Mouse (Mus musculus) hematopoietic stem cell, adult 5-6 weeks (primary cell): ENCODE measurements around the gene Nmnat2. TPM values are rescaled to one million over a fixed set of nuclear protein-coding genes. Genes with fewer than 3 reads are reported as not detected.

Experiments used
- ATAC-seq, 2 experiments: fragments of 125-278 bp in 1 of 2; replicated peaks in 1 of 2; 2 replicates each; pipeline ENCODE4 v1.8.0; 2016 to 2017; ENCODE audit warnings: inconsistent platforms in 2 of 2, mild to moderate bottlenecking in 2 of 2, moderate number of reproducible peaks in 2 of 2, low read depth in 1 of 2, moderate TSS enrichment in 1 of 2; ENCODE audit not compliant: low FRiP score in 2 of 2, poor library complexity in 2 of 2, severe bottlenecking in 2 of 2, insufficient read depth in 1 of 2, low TSS enrichment in 1 of 2
- total RNA-seq: library from RNA; stranded (forward); fragments of 172-1452, 232-1000 nt; gene quantifications from 2 replicates; pipeline ENCODE4 v1.2.3, GENCODE M21; 2017

Gene Nmnat2
- total RNA-seq, 1 experiment from 2014 or later: not detected

DNA sequence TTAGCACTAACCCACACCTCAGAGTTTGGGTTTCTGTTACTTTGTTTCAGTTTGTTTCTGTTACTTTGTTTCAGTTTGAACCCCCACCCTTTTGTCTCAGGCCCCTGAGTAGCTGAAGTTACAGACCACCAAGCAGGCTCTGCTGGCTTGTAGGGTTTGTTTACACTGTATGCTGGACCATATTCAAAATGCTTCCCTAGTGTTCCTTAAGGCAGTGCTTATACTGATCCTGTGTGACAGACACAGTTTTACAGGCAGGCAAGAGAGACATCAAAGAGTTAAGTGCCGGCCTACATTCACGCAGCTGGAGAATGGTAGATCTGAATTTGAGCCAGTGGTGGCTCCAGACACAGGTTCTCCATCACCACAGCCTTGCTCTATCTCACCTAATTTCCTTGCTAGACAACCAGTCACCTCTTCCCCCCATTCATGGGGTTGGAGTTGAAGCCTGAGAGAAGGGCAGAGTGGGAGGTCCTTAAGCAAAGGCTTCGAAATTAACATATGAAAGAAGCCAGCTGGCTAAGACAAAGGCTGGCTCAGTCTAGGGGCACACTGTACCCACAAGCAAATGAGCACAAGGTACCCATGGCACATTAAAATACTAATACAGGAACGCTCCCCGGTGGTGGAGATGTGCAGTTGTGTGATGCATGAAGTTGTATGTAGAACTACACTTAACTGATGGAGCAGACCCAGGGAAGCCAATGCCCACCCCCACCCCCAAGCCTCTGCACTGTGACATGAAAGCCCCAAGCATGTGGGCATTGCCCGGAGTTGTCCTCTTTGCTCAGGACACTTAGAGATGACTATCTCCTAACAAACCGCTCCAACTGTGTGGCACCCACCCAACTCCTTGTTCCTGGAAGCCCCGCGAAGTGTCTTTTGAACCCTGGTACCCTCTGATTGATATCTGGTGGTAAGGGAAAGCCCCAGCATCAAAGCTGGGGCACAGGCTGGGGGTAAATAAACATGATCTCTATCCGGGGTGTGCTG is 82.9 kb downstream of the Nmnat2 start:
- no peak for ATAC-seq

DNA sequence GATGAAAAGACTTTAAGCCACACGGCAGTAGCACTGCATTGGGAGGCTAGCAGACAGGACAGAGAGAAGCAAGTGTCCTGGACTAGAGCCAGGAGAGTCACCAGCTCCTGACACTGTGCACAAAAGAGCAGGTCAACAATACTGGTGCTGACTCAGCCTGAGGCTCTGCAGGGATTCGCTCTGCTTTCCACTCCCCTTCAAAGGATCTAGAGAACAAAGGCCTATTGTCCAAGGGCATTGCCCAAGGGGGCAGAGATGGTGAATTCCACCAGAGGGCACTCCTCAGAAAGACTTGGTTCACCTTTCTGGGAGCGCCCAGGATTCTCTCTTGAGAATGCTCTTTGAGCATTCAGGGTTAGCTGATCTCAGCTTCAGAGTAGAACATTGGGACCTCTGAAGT is 85.3 kb downstream of the Nmnat2 start:
- ATAC-seq: 0 out of 4 replicates have a peak, but pooled peaks of 1 of the 2 experiments have one; percentile 17

DNA sequence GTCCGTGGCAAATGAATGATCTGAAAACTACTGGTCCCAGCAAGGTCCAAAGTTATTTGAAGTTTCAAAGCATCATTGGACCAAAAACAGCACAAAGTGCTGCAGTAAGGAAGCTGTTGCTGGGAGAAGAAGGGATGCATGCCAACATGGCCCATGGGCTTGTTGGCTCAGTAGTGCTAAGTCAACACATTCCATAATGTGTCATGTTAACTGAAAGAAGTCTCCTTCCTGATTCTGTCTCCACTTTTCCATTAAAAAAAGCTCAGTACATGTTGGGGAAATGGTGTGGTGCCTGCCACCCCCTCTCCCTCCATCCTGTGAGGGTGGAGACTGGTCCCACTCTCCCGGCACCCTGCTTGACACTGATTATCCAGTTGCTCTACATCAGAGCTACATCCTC is 86.3 kb downstream of the Nmnat2 start:
- no peak for ATAC-seq

DNA sequence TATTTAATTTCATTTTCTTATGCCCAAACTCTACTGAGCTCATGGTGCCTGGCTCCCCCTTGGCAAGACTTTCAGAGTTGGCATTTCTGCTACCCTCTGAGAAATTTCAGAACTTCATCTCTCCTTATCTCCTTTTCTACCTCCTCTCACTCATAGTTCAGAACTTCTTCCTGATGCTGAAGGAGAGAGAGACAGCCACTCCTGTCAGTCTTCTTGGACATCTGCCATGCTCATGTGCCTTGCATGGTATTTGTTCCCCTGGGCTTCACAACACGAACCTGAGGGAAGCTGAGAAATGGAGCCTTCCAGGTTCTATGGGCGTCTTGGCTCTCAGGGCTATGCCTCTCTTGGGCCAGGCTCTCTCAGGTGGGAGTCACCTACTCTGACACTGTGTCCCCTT is 87.5 kb downstream of the Nmnat2 start:
- ATAC-seq: no peak

DNA sequence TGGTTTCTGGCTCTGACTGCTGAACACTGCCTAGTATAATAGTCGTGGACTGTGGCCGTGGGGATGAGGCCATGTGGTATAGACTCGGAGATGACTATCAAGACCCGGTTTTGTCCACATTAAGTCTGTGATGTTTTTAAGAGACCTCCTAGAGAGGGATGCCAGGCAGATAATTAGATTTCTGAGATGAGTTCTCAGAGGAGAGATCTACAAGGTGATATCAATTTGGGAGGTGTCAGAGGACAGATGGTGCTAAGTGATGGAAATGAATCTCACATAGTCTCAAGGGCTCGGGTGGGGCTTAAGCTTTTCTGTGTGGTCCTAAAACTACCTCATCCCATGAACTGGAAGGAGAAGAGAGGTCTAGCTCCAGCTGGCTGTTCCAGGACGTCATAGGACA is 88.5 kb downstream of the Nmnat2 start:
- no peak for ATAC-seq

DNA sequence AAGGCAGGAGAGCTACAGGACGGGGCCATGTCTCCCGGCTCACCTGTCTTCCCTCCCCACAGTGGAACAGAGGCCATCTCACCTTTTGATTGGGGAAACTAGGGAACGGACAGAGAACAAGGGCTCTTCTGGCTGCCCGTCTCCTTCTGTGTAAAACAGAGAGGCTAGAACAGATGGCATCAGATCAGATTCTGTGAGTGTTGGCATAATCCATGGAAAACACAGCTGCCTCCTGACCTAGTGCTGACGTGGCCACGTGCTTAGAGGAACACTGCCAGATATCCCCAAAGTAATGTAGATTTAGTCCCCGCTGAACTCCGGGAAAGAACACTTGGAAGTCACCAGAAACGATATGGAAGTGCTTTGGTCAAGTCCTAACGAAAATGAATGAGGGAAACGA is 90.6 kb downstream of the Nmnat2 start:
- ATAC-seq: no peak

DNA sequence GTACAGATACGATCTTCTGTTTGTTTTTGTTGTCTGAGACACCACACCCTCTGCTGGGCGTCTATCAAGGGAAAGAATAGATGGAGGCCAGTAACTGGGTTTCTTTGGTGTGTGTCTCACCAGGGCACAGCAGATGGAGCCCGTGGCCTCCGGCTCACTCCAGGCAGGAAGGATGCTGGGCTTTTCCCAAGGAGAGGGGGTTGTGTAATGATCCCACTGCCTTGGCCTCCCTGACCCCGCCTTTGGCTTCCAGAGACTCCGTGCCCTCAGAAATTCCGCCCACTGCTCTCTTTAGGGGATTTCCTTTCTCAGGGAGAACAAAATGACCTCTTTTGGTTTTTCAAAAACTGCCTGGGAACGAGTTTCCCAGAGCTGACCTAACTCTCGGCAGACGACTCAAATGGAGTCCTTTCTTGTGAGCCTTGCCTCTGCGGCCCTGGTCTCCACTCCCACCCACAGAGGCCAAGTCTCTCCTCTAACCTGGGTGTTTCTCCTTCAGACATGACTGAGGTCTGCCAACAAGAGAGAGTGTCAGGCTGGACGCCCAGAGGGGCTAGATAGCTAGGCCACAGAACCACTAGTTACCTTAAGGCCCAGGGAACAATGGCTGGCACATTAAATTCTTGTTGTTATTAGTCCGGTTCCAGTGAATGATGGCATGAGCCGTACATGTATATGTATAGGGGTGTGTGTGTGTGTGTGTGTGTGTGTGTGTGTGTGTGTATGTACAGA is 93.5 kb downstream of the Nmnat2 start:
- no peak for ATAC-seq

DNA sequence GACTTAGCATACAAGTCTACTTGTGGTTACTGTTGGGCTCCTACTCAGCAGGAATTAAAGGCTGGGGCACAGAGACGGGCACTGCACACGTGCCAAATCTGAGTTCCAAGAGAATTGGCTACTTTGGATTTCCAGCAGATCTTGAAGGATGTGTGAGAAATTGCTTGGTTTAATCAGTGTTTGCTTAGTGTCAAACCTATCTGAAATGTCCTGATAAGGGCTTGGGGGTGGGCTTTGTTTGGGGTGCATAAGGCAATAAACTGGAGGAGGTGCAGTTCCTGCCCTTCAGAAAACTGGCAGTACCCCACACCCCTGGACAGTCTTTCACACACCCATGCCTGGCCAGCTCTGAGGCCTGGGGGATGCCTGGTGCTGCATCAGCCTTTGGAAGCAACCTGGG is 94.7 kb downstream of the Nmnat2 start:
- ATAC-seq: no peak

DNA sequence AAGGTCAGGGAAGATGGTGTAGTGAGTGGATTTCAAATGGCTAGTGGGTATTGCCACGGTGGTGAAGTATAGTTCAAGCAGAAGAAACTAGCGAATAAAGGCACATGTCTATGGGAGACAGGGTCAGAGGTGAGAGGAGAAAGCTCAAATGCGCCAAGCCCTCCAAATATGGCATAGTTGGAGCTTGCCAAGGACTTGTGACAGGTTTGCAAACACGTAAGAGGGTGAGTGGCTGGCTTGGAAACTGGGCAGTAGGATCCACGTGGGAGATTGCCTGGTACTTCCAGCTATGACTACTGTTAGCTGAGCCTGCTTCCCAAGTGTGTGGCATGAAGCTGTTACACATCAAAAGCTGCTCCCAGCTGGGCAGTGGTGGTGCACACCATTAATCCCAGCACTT is 96.7 kb downstream of the Nmnat2 start:
- ATAC-seq: no peak

DNA sequence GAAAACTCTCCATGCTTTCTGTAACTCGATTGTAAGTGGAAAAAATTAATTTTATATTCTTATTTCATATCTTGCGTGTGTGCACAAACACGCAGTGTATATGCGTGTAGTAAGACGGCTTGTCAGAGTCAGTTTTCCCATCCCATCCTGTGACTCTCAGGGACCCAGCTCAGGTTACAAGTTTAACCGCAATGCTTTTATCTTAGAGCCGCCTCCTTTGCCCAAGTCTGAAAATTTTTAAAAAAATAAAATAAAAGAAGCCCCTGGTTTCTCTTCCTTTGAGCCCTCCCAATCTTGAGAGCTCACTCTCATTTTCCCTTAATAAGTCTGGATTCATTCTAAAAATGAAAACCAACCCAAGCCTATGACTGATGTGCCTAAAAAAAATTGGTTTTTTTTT is 98.8 kb downstream of the Nmnat2 start:
- no peak for ATAC-seq

DNA sequence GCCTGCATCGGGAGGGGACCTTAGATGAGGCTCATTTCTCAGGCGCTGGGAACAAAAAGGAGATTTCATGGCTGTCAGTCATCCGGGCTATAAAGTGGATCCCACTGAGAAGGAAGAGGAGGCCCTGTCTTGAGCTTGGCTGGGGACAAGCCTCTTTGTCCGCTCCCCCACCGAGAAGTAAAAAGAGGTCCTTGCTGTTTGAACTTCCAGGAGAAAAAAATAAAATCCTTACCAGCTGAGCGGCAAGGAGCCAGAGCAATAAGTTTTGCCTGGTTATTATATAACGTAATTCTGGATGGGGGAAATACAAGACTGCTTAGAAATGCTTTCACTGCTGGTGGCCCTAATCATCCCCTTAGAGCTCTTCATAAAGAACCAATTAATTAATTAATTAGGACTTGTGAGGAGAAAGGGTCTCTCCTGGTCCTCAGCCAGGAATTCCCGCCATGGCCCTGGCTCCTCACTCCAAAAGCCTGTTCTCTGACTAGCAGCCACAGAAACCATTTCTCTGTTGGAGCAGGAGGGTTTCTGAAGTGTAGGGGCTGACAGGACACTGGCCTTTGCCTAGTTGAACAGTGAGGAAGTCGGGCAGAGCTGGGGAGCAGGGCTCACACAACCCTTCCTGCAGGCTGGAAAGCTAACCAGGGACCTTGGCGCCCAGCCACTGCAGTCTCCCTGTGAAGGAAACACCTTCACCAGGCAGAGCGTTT is 99.5 kb downstream of the Nmnat2 start:
- no peak for ATAC-seq

DNA sequence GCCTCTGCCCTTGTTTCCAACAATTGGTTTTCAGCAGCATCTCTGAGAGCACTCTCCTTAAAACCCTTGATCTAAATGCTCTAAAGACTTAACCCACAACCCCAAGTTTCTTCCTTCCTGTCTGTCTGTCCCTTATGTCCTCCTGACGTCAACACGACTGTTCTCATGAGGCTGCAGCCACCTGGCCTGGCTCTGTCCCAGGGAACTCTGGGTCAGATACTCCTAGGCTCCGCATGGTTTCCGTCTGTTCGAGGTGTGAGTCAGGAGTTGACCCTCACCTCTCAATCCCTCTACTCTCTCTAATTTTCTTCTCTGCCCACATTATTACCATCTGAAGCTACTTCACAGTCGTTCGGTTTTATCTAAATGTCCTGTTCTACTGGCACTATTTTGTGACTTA is 103.5 kb downstream of the Nmnat2 start:
- no peak for ATAC-seq

DNA sequence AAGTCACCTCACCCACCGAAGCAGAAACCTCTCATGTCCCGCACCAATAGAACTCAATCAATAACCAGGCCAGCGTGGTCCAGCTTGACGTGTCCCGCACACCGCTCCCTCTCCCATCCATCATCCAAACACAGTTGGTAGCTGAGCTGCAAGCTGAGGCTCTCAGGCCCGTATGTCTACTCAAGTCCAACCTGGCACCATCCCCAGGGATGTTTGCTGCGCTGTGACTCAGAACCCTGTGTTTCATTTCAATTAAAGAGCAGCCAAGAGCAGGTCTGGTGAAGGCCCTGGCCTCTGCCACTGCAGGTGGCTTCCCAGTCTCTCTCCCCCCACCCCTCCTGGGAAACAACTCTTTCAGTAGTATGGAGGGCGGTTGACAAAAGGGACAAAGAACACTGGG is 104.8 kb downstream of the Nmnat2 start:
- no peak for ATAC-seq

DNA sequence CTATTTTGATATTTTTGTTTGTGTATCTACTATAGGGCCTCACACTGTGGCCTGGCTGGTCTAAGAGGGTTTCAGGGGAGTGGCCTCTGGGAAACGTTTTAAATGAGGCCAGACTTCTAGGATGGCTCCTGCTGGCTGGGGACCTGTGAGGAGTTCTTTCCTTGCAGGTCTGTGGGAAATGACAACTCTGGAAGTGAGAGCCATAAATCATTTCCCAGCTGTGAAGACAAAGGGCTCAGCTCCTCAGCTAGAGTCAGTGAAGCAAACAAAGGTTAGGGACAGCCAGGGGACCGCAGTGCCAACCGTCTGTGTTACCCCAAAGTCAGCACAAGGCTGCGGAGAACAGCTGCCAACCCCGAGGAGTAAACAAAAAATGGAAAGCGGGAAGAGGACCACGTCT is 107.8 kb downstream of the Nmnat2 start:
- ATAC-seq: no peak

DNA sequence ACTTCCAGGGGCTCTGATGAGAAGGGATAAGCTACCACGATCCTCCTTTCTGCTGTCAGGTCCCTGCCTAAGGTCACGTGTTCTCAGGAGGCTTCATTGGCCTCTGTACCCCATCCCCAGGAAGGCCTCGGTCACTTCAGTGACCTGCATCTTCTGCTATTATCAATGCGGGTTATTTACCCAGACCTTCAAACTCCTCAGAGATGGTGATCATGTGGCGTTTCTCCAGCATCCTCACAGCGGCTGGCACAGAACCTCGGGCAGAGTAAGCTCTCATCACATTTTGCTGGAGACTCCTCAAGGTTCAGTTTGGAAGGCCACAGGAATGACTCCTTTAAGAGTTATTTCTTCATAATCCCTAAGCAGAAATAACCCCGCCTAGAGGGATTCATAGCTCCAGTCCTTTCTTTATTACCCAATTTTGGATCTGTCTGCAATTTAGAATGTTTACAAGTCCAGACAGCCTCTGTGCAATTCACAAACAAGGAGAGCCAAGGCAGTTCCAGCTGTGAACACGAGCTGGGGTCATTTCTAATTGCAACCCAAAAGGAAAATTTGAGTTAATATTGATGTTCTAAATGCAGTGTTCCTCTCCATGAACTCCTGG is 110.1 kb downstream of the Nmnat2 start:
- no peak for ATAC-seq

DNA sequence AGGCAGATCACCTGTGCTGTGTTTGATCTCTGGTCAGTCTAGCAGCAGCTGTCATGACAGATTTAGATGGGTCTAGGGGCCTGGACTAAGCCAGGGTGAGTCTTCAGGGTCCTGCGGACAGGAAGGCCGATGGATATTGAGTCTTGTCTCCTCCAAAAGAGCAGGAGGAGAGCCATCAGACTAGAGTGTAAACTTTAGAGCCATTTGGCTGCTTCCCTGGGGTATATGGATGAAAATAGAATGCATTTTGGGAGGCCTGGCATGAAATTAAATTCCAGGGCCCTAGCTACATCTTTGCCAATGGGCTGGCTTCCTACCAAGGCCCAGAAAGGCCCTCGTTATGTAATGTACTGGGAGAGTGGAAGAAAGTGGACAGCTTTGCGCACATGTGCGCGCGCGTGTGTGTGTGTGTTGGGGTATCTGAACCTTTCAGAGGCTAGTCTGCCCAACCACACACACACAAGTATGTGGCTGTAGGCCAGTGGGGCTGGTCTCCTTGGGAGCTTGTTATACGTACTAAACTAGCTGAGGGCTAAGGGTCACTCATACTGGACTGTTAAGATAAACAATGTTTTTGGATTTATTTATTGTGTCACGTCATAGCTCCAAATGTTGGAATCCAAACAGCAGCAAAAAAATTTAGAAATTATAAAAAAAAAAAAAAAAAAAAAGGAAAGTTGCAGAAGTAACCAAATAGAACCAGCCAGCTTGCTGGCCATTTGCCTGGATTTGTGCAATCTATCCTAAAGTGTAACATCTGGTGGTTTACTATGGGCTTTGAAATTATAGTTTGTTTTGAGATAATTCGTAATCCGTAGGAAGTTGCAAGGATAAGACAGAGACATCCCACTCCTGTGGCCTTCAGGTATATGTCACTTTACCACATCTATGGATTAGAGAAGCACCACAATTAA is 110.9 kb downstream of the Nmnat2 start:
- no peak for ATAC-seq

DNA sequence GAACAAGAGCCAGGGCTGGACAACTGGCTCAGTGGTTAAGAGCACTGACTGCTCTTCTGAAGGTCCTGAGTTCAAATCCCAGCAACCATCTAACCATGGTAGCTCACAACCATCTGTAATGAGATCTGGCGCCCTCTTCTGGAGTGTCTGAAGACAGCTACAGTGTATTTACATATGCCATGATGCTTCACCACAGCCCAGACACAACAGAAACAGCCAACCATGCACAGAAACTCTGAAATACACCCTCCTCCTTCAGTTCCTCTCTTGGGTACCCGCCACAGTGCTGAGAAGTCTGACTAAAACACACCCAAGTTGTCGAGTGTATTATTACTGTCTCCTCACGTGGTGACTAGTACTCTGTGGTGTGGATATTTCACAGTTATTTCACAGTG is 111.6 kb downstream of the Nmnat2 start:
- ATAC-seq: no peak
